Mouse (Mus musculus): ENCODE results near the gene Il31. TPM values are rescaled to one million over a fixed set of nuclear protein-coding genes. Genes with fewer than 3 reads are reported as not detected.

Gene Il31
- polyA plus RNA-seq, 1 experiment from 2014 or later, result not detected

- Histone ChIP-seq H3K36me3 (peaks cover 12% of the 10 kb centered on the region; the same call in 1 of the 2 replicates), H3K4me1 (replicated peaks) (0 out of 2 replicates have a peak, but pooled peaks cover 12% of the 10 kb centered on the region), H3K27ac (0 out of 2 replicates have a peak overlapping the region, but pooled peaks have one; percentile 23), H3K4me2 (no peak overlapping the region), H3K27me3 (no peaks in the 10 kb centered on the region), H3K4me3 (replicated peaks) (no peak overlapping the region), H3K9me3 (no peaks in the 10 kb centered on the region), H3K9ac (replicated peaks) (no peak overlapping the region)
- no peak for ATAC-seq (ENCODE audit: insufficient number of reproducible peaks, insufficient read depth, low FRiP score, low TSS enrichment, low read depth)
- WGBS, result 79% methylated on average over 8 of the region's 8 CpGs
Measured at GRCm38 (mm10) chr5:123436071-123436779, 53.1 kb downstream of the Il31 start.

GRCm38 (mm10) chr5:123432305-123432874 lies 56.9 kb downstream of the Il31 start:
- 0 out of 2 replicates have a peak, but pooled peaks cover under 1% of the 10 kb centered on the region for H3K9me3 ChIP-seq
- WGBS, result 84% methylated on average over 3 of the region's 3 CpGs
- ATAC-seq (ENCODE audit: insufficient number of reproducible peaks, insufficient read depth, low FRiP score, low TSS enrichment, low read depth), result no peak
- no peaks in the 10 kb centered on the region for H3K27me3 ChIP-seq
- no peaks in the 10 kb centered on the region for H3K36me3 ChIP-seq
- no peak overlapping the region for H3K4me2 ChIP-seq
- 0 out of 2 replicates have a peak, but pooled peaks cover 12% of the 10 kb centered on the region for H3K4me1 ChIP-seq (replicated peaks)
- H3K4me3 ChIP-seq (replicated peaks), result no peak overlapping the region
- H3K27ac ChIP-seq, result 0 out of 2 replicates have a peak overlapping the region, but pooled peaks have one; percentile 37
- H3K9ac ChIP-seq (replicated peaks), result no peak overlapping the region

DNA sequence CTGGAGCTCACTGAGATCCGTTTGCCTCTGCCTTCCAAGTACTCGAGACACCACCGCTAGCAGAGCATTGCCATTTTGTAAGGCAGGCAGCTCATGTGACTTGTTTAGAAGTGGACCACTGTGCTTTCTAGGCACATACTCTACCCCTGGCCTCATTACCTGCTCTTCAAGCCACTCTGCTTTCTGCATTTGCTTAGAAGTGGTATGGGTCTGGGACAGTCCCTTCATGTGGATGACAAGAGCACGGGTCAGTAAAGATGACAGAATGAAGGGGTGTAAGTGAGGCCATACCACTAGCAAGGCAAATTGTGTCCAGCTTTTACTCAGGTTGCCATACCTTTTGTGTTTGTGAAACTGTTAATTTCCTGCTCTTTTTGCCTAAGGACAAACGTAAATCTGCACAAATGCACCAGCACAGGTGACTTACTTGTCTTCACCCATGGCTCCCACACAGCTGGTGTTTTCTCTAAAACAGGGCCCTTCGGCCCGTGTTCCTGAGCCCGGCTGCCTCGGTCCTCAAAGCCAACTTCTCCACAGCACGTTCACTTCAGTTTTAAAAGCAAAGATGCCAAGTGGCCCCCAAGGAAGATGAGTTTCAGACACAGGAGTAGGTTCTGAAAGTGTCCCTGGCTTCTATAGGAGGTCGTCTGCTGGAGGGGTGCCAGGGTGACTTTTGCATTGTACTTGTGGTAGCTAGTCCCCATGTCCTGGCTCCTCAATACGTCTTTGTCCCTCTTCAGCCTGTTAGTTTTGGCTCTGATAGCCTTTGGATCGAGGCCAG lies 57.6 kb downstream of the Il31 start:
- no peak overlapping the region for H3K4me2 ChIP-seq
- H3K9ac ChIP-seq (replicated peaks), result no peak overlapping the region
- H3K9me3 ChIP-seq, result peaks cover 7% of the 10 kb centered on the region
- H3K4me3 ChIP-seq (replicated peaks), result no peak overlapping the region
- H3K36me3 ChIP-seq, result peaks cover 6% of the 10 kb centered on the region
- H3K27ac ChIP-seq, result 0 out of 2 replicates have a peak overlapping the region, but pooled peaks have one; percentile 37
- ATAC-seq (ENCODE audit: insufficient number of reproducible peaks, insufficient read depth, low FRiP score, low TSS enrichment, low read depth), result no peak
- WGBS, result 82% methylated on average over 13 of the region's 13 CpGs
- 0 out of 2 replicates have a peak, but pooled peaks cover 12% of the 10 kb centered on the region for H3K4me1 ChIP-seq (replicated peaks)
- H3K27me3 ChIP-seq, result no peaks in the 10 kb centered on the region

Small RNA genes lying within 50 kb of the gene (microRNA-seq; reads per million reads assigned to microRNA genes)
- 0.93 reads per million for gene Mir7647

Other genes with a start within 250 kb of the Il31 start
- gene Wdr66, start 237.4 kb downstream of the Il31 start, polyA plus RNA-seq (2016; fragmentation: Nextera tagmentation; extraction: Ambion mirVana), result 0.44 TPM in 2 replicates
- 43.4 and 45.7 TPM in 2 replicates for gene Bcl7a, start 145.7 kb downstream of the Il31 start, polyA plus RNA-seq (2016; fragmentation: Nextera tagmentation; extraction: Ambion mirVana)
- 12.8 and 15.3 TPM in 2 replicates for gene Mlxip, start 94.7 kb downstream of the Il31 start, polyA plus RNA-seq (2016; fragmentation: Nextera tagmentation; extraction: Ambion mirVana)
- gene Lrrc43, start 184 bp downstream of the Il31 start, polyA plus RNA-seq (2016; fragmentation: Nextera tagmentation; extraction: Ambion mirVana), result not detected in 2 replicates
- gene B3gnt4, start 21.0 kb upstream of the Il31 start, polyA plus RNA-seq (2016; fragmentation: Nextera tagmentation; extraction: Ambion mirVana), result 0.92 and 1.6 TPM in 2 replicates
- gene Diablo, start 34.7 kb upstream of the Il31 start, polyA plus RNA-seq (2016; fragmentation: Nextera tagmentation; extraction: Ambion mirVana), result 112 and 120 TPM in 2 replicates
- gene Gm49027, start 36.0 kb upstream of the Il31 start, polyA plus RNA-seq (2016; fragmentation: Nextera tagmentation; extraction: Ambion mirVana), result 0.24 and 0.32 TPM in 2 replicates
- 25.7 and 28.6 TPM in 2 replicates for gene Vps33a, start 83.5 kb upstream of the Il31 start, polyA plus RNA-seq (2016; fragmentation: Nextera tagmentation; extraction: Ambion mirVana)
- gene Clip1, start 195.1 kb upstream of the Il31 start, polyA plus RNA-seq (2016; fragmentation: Nextera tagmentation; extraction: Ambion mirVana), result 51.7 and 51.9 TPM in 2 replicates
- 104 and 105 TPM in 2 replicates for gene Zcchc8, start 231.6 kb upstream of the Il31 start, polyA plus RNA-seq (2016; fragmentation: Nextera tagmentation; extraction: Ambion mirVana)

Measured in limb, embryonic 12.5 days (tissue).